Mouse (Mus musculus) ES-E14 (cell line): Measurements from ENCODE around the gene Mdc1. TPM values are rescaled to one million over a fixed set of nuclear protein-coding genes. Genes with fewer than 3 reads are reported as not detected.

Experiments
- DNase-seq: peaks from one replicate; pipeline ENCODE4 v3.0.0-alpha.2; 2013; ENCODE audit warnings: low read depth, low spot score
- H3K27ac ChIP-seq: 2 replicates; pipeline ENCODE4 v1.5.1; 2012; ENCODE audit warnings: low read depth, mild to moderate bottlenecking, low read length, moderate library complexity, mixed read lengths; ENCODE audit not compliant: poor library complexity, insufficient read depth, severe bottlenecking
- H3K36me3 ChIP-seq: 2 replicates; pipeline ENCODE4 v1.6.1; 2012; ENCODE audit warnings: mild to moderate bottlenecking, low read length, moderate library complexity, mixed read lengths; ENCODE audit not compliant: control insufficient read depth, poor library complexity, insufficient read depth, severe bottlenecking
- H3K4me1 ChIP-seq, 2 experiments: fragments of 150-350 bp in 1 of 2; sonication (generic) in 1 of 2; 2 replicates each; pipeline ENCODE4 v1.6.1; 2012; ENCODE audit warnings: low read length in 2 of 2, mild to moderate bottlenecking in 1 of 2, mixed read lengths in 1 of 2; ENCODE audit not compliant: control insufficient read depth in 2 of 2, insufficient read depth in 2 of 2, poor library complexity in 1 of 2
- H3K4me3 ChIP-seq, 2 experiments: fragments of 150-350 bp in 1 of 2; sonication (generic) in 1 of 2; 2 replicates each; pipeline ENCODE4 v1.5.1; 2012; ENCODE audit warnings: low read length in 2 of 2, low read depth in 1 of 2, mild to moderate bottlenecking in 1 of 2, mixed read lengths in 1 of 2; ENCODE audit not compliant: insufficient read depth in 1 of 2, poor library complexity in 1 of 2, severe bottlenecking in 1 of 2
- H3K9ac ChIP-seq: 2 replicates; pipeline ENCODE4 v1.6.1; 2012; ENCODE audit warnings: low read depth, mild to moderate bottlenecking, low read length, mixed read lengths; ENCODE audit not compliant: poor library complexity, insufficient read depth, severe bottlenecking
- H3K9me3 ChIP-seq: fragments of 150-350 bp; sonication (generic); 2 replicates; pipeline ENCODE4 v1.6.1; 2012; ENCODE audit warnings: low read depth, mild to moderate bottlenecking, low read length; ENCODE audit not compliant: control insufficient read depth, insufficient read depth
- CHD2 ChIP-seq: IDR thresholded peaks from 2 replicates; pipeline ENCODE4 v1.6.1; 2014; ENCODE audit warnings: mild to moderate bottlenecking, low read depth, low read length, inconsistent platforms
- HCFC1 ChIP-seq: IDR thresholded peaks from 2 replicates; pipeline ENCODE4 v1.6.1; 2012; ENCODE audit warnings: low read length, inconsistent platforms, borderline replicate concordance; ENCODE audit not compliant: insufficient read depth
- MAFK ChIP-seq: IDR thresholded peaks from 2 replicates; pipeline ENCODE4 v1.6.1; 2014; ENCODE audit warnings: mild to moderate bottlenecking, low read depth, low read length, inconsistent platforms; ENCODE audit not compliant: insufficient read depth
- ZC3H11A ChIP-seq: IDR thresholded peaks from 2 replicates; pipeline ENCODE4 v1.6.1; 2012; ENCODE audit warnings: low read depth, mild to moderate bottlenecking, inconsistent platforms, low read length, borderline replicate concordance
- ZNF384 ChIP-seq: IDR thresholded peaks from 2 replicates; pipeline ENCODE4 v1.6.1; 2012; ENCODE audit warnings: low read depth, low read length, inconsistent platforms
- in situ Hi-C, 2 experiments: fragments of 600-800 bp; cut with MboI; formaldehyde crosslinking; loops; one replicate each; pipeline ENCODE4 v1.15.1; 2025; ENCODE audit warnings: low sequenced_read_pairs in 2 of 2, inconsistent platforms in 1 of 2; ENCODE audit not compliant: unreplicated experiment in 2 of 2
- total RNA-seq: library from RNA; depleted of rRNA; stranded (reverse); fragments of 300-350 nt; gene quantifications from 2 replicates; pipeline ENCODE4 v1.2.3, GENCODE M21; 2012

Gene Mdc1
- total RNA-seq, 1 experiment, result 23.8 TPM

DNA sequence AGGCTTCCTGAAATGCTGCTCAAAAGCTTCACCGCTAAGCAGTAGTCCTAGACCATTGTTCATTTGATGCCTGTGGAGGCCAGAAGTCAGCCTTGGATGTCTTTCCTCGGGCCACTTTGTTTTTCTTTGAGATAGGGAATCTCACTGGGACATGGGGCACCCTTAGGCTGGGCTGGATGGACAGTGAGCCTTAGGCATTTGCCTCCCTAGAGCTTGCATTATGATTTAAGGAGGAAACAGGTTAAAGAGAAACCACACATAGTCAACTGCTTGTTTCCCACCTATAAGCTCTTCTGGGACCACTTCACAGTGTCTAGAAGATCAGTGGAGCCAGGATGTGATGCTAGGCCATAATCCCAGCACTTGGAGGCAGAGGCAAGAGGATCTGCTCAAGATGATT, 18.5 kb downstream of the Mdc1 start:
- no peak for TF ChIP-seq ZC3H11A
- TF ChIP-seq HCFC1, result no peak
- no peak for TF ChIP-seq MAFK
- TF ChIP-seq ZNF384, result no peak
- TF ChIP-seq CHD2, result no peak
- no peaks in the 10 kb centered on the region for H3K9me3 ChIP-seq
- peaks cover 23% of the 10 kb centered on the region for H3K36me3 ChIP-seq
- in situ Hi-C loops, result no loop called here
- H3K27ac ChIP-seq, result no peak overlapping the region
- no peak for DNase-seq
- H3K4me3 ChIP-seq, result no peak overlapping the region
- no peak overlapping the region for H3K9ac ChIP-seq
- peaks cover 2 to 17% of the 10 kb centered on the region in 2 experiments; a peak in 2 of 4 replicates for H3K4me1 ChIP-seq

DNA sequence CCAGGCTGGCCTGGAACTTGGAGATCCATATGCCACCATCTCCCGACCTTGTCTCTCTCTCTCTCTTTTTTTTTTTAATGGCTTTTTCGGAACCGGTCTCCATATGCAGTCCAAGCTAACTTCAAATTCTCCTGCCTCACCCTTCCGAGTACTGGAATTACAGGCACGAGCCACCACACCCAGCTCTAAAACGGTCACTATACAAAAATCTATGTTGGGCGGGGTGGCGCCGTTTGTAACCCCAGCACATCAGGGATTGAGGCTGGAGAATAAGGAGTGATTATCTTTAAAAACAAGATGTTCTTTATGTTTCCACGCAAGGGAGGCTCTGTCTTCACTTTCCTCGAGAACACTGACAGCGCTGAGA, 19.5 kb downstream of the Mdc1 start:
- TF ChIP-seq CHD2 (no peak), HCFC1 (no peak), MAFK (no peak), ZNF384 (no peak), ZC3H11A (no peak)
- H3K4me1 ChIP-seq, result peaks cover 2 to 19% of the 10 kb centered on the region in 2 experiments; a peak in 2 of 4 replicates
- no peak for DNase-seq
- in situ Hi-C loops, result no loop called here
- H3K4me3 ChIP-seq, result peak overlapping the region; percentile 91 to 96
- H3K27ac ChIP-seq, result peak overlapping the region; percentile 37; the same call in 1 of the 2 replicates
- H3K36me3 ChIP-seq, result peaks cover 18% of the 10 kb centered on the region
- no peaks in the 10 kb centered on the region for H3K9me3 ChIP-seq
- peak overlapping the region; percentile 91 for H3K9ac ChIP-seq

DNA sequence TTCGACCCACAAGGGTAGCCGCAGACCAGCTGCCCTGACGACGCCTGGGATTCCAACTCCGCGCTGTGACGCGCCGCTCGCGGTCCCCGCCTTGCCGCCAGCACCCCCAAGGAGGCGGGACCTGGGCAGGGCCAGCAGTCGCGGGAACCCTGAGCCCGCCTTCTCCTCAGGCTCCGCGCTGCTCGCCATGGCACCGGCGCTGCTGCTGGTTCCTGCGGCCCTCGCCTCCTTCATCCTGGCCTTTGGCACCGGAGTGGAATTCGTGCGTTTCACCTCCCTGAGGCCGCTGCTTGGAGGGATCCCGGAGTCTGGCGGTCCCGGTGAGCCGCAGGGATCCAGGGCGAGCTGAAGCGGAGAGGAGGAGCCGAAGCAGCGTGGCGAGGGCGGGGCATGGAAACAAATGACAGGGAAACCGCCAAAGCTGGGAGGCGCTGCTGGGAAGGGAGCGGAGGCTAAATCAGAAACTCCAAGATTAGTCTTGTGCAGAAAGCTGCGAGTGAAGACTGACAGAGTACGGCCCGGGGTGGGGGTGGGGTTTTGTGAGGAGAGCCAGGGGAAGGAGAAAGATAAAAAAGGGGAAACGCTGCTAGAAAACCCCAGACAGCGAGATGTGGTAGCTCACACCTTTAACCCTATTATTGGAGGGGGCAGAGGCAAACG, 20.0 kb downstream of the Mdc1 start, which contains the start of gene Nrm:
Nrm (plus strand) TSS at position 121 of the 660 bp plus-strand sequence.
- Histone ChIP-seq H3K36me3 (peaks cover 17% of the 10 kb centered on the region), H3K4me3 (peak within 1 kb of the TSS; percentile 91 to 96), H3K4me1 (peaks cover 2 to 19% of the 10 kb centered on the region in 2 experiments; a peak in 2 of 4 replicates), H3K9ac (peak within 1 kb of the TSS; percentile 91), H3K27ac (peak within 1 kb of the TSS; percentile 88), H3K9me3 (no peaks in the 10 kb centered on the region)
- DNase-seq, result peak; percentile 84
- TF ChIP-seq HCFC1 (0 out of 2 replicates have a peak, but pooled peaks have one; percentile 14), MAFK (no peak), ZC3H11A (no peak), CHD2 (no peak), ZNF384 (no peak)
- in situ Hi-C loops, result no loop called here

DNA sequence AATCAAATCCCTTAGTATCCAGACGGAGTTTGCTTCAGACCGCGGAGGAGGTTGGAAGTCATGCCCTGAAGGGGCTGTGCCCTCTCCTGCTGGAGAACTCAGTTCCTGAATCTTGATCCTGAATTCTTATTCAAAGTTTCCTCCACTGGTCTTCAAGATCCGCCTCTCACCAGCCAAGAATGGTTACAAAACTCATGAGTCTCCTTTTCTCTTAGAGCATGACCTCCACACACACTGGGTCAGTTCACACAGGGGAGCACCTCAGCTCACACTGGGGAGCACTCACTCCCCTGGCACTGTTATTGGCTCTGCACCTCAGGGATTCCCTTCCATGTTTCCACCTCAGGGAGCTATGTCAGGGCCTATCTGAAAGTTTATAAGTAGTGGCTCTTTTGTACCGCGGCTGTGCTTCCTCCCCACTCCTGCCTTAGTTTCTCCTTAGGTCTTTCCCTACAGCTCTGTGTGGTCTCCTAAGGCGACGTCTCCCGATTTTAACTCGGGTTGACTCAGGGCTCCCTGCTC, 23.6 kb downstream of the Mdc1 start:
- H3K9me3 ChIP-seq, result no peaks in the 10 kb centered on the region
- TF ChIP-seq MAFK (no peak), HCFC1 (no peak), CHD2 (no peak), ZC3H11A (no peak), ZNF384 (no peak)
- H3K36me3 ChIP-seq, result peaks cover 4% of the 10 kb centered on the region; the same call in 1 of the 2 replicates
- H3K4me3 ChIP-seq, result peak overlapping the region; percentile 78 to 91
- peaks cover 3 to 15% of the 10 kb centered on the region in 2 experiments; a peak in 3 of 4 replicates for H3K4me1 ChIP-seq
- DNase-seq, result no peak
- H3K9ac ChIP-seq, result peak overlapping the region; percentile 81; the same call in 1 of the 2 replicates
- peak overlapping the region; percentile 78; the same call in 1 of the 2 replicates for H3K27ac ChIP-seq
- in situ Hi-C loops, result no loop called here
